Mouse (Mus musculus) heart, embryonic 15.5 days (tissue): Measurements from ENCODE around the gene Tescl. TPM values are rescaled to one million over a fixed set of nuclear protein-coding genes. Genes with fewer than 3 reads are reported as not detected.

Experiments used
- ATAC-seq: fragments of 200-750 bp; cut with Nextera tagmentation; replicated peaks from 2 replicates; pipeline ENCODE4 v1.8.0; 2017; ENCODE audit warnings: low read depth, moderate TSS enrichment; ENCODE audit not compliant: insufficient number of reproducible peaks, insufficient read depth, low FRiP score
- H3K27ac ChIP-seq: fragments of 300-500 bp; sonication (generic); 2 replicates; pipeline ENCODE4 v1.5.1; 2015; ENCODE audit warnings: mild to moderate bottlenecking, inconsistent platforms
- H3K27me3 ChIP-seq: fragments of 300-500 bp; sonication (generic); 2 replicates; pipeline ENCODE4 v1.6.1; 2015; ENCODE audit warnings: inconsistent platforms
- H3K36me3 ChIP-seq: fragments of 300-500 bp; sonication (generic); 2 replicates; pipeline ENCODE4 v1.6.1; 2015; ENCODE audit warnings: mild to moderate bottlenecking, inconsistent platforms
- H3K4me1 ChIP-seq: fragments of 300-500 bp; sonication (generic); replicated peaks from 2 replicates; pipeline ENCODE4 v1.6.1; 2015; ENCODE audit warnings: inconsistent platforms
- H3K4me2 ChIP-seq: fragments of 300-500 bp; sonication (generic); 2 replicates; pipeline ENCODE4 v1.6.1; 2015; ENCODE audit warnings: inconsistent platforms, mild to moderate bottlenecking, moderate library complexity
- H3K4me3 ChIP-seq: fragments of 300-500 bp; sonication (generic); 2 replicates; pipeline ENCODE4 v1.5.1; 2015; ENCODE audit warnings: mild to moderate bottlenecking, inconsistent platforms
- H3K9ac ChIP-seq: fragments of 300-500 bp; sonication (generic); 2 replicates; pipeline ENCODE4 v1.6.1; 2015; ENCODE audit warnings: mild to moderate bottlenecking, inconsistent platforms
- H3K9me3 ChIP-seq: fragments of 300-500 bp; sonication (generic); replicated peaks from 2 replicates; pipeline ENCODE4 v1.6.1; 2016; ENCODE audit warnings: inconsistent platforms
- WGBS: fragments of 180-500 bp; shearing (Covaris S2); methylation state at CpG from one replicate; pipeline ENCODE4 v1.1.7; 2015; ENCODE audit warnings: mixed read lengths; 5-methylcytosine and 5-hydroxymethylcytosine counted together
- polyA plus RNA-seq: library from polyadenylated mRNA; unstranded; fragments of >200 nt; fragmentation: Nextera tagmentation; extraction: Ambion mirVana; gene quantifications from 2 replicates; pipeline ENCODE4 v1.2.1, GENCODE M21; 2015

The Tescl gene
- polyA plus RNA-seq, 1 experiment from 2014 or later, result not detected

- Histone ChIP-seq H3K4me1 (peaks cover 18% of the 10 kb centered on the region), H3K9me3 (no peaks in the 10 kb centered on the region), H3K27me3 (no peaks in the 10 kb centered on the region), H3K4me3 (peak overlapping the region; percentile 89; the same call in 1 of the 2 replicates), H3K9ac (no peak overlapping the region), H3K4me2 (peak overlapping the region; percentile 91; the same call in 1 of the 2 replicates), H3K27ac (no peak overlapping the region), H3K36me3 (peaks cover 46% of the 10 kb centered on the region)
- WGBS, result 89% methylated on average over 15 of the region's 15 CpGs
- no peak for ATAC-seq
Measured at GRCm38 (mm10) chr7:24297361-24298095, 36.2 kb downstream of the Tescl start.

- Histone ChIP-seq H3K27me3 (no peaks in the 10 kb centered on the region), H3K4me1 (peaks cover 18% of the 10 kb centered on the region), H3K4me3 (no peak overlapping the region), H3K9me3 (no peaks in the 10 kb centered on the region), H3K4me2 (no peak overlapping the region), H3K9ac (no peak overlapping the region), H3K36me3 (peaks cover 54% of the 10 kb centered on the region), H3K27ac (no peak overlapping the region)
- WGBS, result 87% methylated on average over 7 of the region's 7 CpGs
- no peak for ATAC-seq
Measured at GRCm38 (mm10) chr7:24296386-24296785, 37.4 kb downstream of the Tescl start.

- WGBS, result 94% methylated on average over 7 of the region's 7 CpGs
- no peaks in the 10 kb centered on the region for H3K9me3 ChIP-seq
- H3K27ac ChIP-seq, result no peak overlapping the region
- no peak overlapping the region for H3K4me3 ChIP-seq
- ATAC-seq, result no peak
- H3K9ac ChIP-seq, result no peak overlapping the region
- peaks cover 14% of the 10 kb centered on the region for H3K4me1 ChIP-seq
- no peaks in the 10 kb centered on the region for H3K27me3 ChIP-seq
- peaks cover 64% of the 10 kb centered on the region for H3K36me3 ChIP-seq
- no peak overlapping the region for H3K4me2 ChIP-seq
Measured at GRCm38 (mm10) chr7:24295376-24295775, 38.4 kb downstream of the Tescl start.

- Histone ChIP-seq H3K4me2 (no peak overlapping the region), H3K27ac (no peak overlapping the region), H3K9me3 (no peaks in the 10 kb centered on the region), H3K4me1 (peaks cover 8% of the 10 kb centered on the region), H3K9ac (no peak overlapping the region), H3K36me3 (peaks cover 70% of the 10 kb centered on the region), H3K27me3 (no peaks in the 10 kb centered on the region), H3K4me3 (no peak overlapping the region)
- ATAC-seq, result no peak
- 96% methylated on average over 4 of the region's 4 CpGs for WGBS
Measured at GRCm38 (mm10) chr7:24294763-24295162, 39.0 kb downstream of the Tescl start.

- H3K9me3 ChIP-seq, result no peaks in the 10 kb centered on the region
- no peak overlapping the region for H3K4me2 ChIP-seq
- peaks cover 70% of the 10 kb centered on the region for H3K36me3 ChIP-seq
- 85% methylated on average over 12 of the region's 12 CpGs for WGBS
- H3K9ac ChIP-seq, result no peak overlapping the region
- H3K27ac ChIP-seq, result no peak overlapping the region
- peaks cover 4% of the 10 kb centered on the region for H3K4me1 ChIP-seq
- no peaks in the 10 kb centered on the region for H3K27me3 ChIP-seq
- no peak overlapping the region for H3K4me3 ChIP-seq
- ATAC-seq, result no peak
Measured at GRCm38 (mm10) chr7:24293061-24293851, 40.5 kb downstream of the Tescl start.

- no peak overlapping the region for H3K4me2 ChIP-seq
- WGBS, result 86% methylated on average over 27 of the region's 27 CpGs
- no peak overlapping the region for H3K4me3 ChIP-seq
- no peak for ATAC-seq
- H3K36me3 ChIP-seq, result peaks cover 66% of the 10 kb centered on the region
- no peaks in the 10 kb centered on the region for H3K27me3 ChIP-seq
- no peaks in the 10 kb centered on the region for H3K4me1 ChIP-seq
- no peak overlapping the region for H3K9ac ChIP-seq
- no peak overlapping the region for H3K27ac ChIP-seq
- no peaks in the 10 kb centered on the region for H3K9me3 ChIP-seq
Measured at GRCm38 (mm10) chr7:24291387-24292090, 42.2 kb downstream of the Tescl start.

DNA sequence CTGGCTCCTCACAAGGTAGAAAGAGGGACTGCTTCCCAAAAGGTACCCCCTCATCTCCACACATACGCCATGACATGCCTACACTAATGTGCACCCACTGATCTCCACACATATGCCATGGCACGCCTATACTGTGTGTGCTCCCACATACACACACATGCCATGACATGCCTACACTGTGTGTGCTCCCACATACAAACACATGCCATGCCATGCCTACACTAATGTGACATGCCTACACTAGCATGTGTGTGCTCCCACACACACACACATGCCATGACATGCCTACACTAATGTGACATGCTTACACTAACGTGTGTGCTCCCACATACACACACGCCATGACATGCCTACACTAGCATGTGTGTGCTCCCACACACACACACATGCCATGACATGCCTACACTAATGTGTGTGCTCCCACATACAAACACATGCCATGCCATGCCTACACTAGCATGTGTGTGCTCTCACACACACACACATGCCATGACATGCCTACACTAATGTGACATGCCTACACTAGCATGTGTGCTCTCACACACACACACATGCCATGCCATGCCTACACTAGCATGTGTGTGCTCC, 43.5 kb downstream of the Tescl start:
- Histone ChIP-seq H3K9ac (no peak overlapping the region), H3K4me1 (no peaks in the 10 kb centered on the region), H3K9me3 (no peaks in the 10 kb centered on the region), H3K4me2 (no peak overlapping the region), H3K27me3 (no peaks in the 10 kb centered on the region), H3K27ac (no peak overlapping the region), H3K36me3 (peaks cover 52% of the 10 kb centered on the region), H3K4me3 (no peak overlapping the region)
- WGBS, result 92% methylated on average over 4 of the region's 4 CpGs
- no peak for ATAC-seq

DNA sequence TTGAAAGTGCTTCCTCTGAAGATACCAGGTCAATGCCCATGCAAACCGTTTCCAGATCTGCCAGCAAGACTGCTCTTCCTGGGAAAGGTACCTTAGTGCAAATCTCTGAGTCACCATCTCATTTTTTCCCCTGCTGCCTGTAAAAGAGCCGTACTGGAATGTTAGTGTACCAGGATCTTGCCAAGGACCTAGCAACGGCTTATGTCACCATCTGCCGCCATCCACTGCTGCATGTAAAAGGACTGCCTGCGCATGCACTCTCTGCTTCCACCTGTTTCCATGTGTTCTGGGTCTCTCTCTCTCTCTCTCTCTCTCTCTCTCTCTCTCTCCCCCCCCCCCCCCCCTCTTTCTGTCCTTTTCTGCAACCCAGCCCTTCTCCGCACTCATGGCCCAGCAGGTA, 45.2 kb downstream of the Tescl start:
- ATAC-seq, result no peak

DNA sequence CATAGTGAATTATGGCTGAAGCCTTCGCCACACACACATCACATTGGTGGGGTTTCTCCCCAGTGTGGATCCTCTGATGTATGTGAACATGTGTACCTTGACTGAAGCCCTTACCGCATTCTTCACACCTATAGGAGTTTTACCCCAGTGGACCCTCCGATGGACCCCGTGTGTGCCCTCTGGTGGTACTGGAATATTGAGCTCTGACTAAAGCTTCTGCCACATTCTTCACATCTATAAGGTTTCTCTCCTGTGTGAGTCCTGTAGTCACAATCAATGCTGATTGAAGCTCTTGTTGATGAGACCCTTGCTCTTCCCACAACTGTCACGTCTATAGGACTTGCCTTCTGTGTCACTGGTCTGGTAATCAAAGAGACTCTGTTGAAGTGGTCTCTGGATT, 46.1 kb downstream of the Tescl start:
- no peaks in the 10 kb centered on the region for H3K9me3 ChIP-seq
- H3K4me2 ChIP-seq, result no peak overlapping the region
- ATAC-seq, result no peak
- H3K27me3 ChIP-seq, result no peaks in the 10 kb centered on the region
- H3K4me3 ChIP-seq, result no peak overlapping the region
- no peak overlapping the region for H3K9ac ChIP-seq
- WGBS, result 84% methylated on average over 5 of the region's 5 CpGs
- H3K27ac ChIP-seq, result no peak overlapping the region
- H3K36me3 ChIP-seq, result peaks cover 29% of the 10 kb centered on the region
- H3K4me1 ChIP-seq, result no peaks in the 10 kb centered on the region

More for the DNA sequence above, 45.2 kb downstream of the Tescl start:
- Histone ChIP-seq H3K4me1 (no peaks in the 10 kb centered on the region), H3K27me3 (no peaks in the 10 kb centered on the region), H3K9ac (no peak overlapping the region), H3K9me3 (no peaks in the 10 kb centered on the region), H3K4me3 (no peak overlapping the region), H3K36me3 (peaks cover 37% of the 10 kb centered on the region), H3K4me2 (no peak overlapping the region), H3K27ac (no peak overlapping the region)
- WGBS, result 86% methylated on average over 6 of the region's 6 CpGs

DNA sequence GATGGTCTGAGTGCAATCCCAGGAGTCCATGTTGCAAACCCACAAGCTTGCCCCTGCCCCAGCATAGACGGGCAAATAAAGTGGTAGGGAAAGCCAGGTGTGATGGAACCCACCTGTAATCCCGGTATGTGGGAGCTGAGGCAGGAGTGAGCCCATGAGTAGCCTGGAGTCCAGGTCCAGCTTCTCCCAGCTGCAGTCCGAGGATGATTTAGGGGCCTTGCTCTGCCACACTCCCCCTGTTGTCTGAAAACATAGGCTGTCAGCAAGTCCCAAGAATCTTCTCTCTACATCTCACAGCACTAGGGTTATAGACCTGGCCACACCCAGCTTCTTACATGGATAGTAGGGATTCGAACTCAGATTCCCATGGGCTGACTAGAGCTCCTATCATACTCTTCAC, 46.8 kb downstream of the Tescl start:
- Histone ChIP-seq H3K9ac (no peak overlapping the region), H3K4me2 (no peak overlapping the region), H3K4me3 (no peak overlapping the region), H3K4me1 (no peaks in the 10 kb centered on the region), H3K36me3 (peaks cover 21% of the 10 kb centered on the region), H3K27ac (no peak overlapping the region), H3K27me3 (no peaks in the 10 kb centered on the region), H3K9me3 (no peaks in the 10 kb centered on the region)
- WGBS, result 75% methylated on average over 4 of the region's 4 CpGs
- no peak for ATAC-seq

DNA sequence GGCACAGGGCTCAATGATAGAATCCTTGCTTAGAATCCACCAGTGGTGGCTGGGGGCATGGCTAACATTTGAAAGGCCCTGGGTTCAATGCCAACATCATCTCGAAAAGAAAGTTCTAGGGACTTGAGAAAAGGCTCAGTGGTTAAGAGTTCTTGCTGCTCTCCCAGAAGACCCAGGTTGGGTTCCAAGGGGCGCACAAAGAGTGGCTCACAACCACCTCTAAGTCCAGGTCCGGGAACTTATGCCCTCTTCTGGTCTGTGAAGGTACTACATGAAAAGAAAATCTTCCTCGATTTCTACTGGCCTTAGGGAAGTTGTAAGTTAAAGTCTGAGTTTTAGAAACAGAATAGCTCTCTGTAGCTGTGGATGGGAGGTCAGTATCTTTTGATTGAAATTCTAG, 47.6 kb downstream of the Tescl start:
- no peak for ATAC-seq
- 49% methylated on average over 4 of the region's 4 CpGs for WGBS

More for the DNA sequence above, 47.6 kb downstream of the Tescl start:
- no peaks in the 10 kb centered on the region for H3K27me3 ChIP-seq
- no peaks in the 10 kb centered on the region for H3K4me1 ChIP-seq
- H3K4me2 ChIP-seq, result no peak overlapping the region
- no peaks in the 10 kb centered on the region for H3K9me3 ChIP-seq
- peaks cover 13% of the 10 kb centered on the region for H3K36me3 ChIP-seq
- H3K27ac ChIP-seq, result no peak overlapping the region
- H3K9ac ChIP-seq, result no peak overlapping the region
- no peak overlapping the region for H3K4me3 ChIP-seq
